Mouse (Mus musculus): Measurements from ENCODE around the gene Onecut3. TPM values are rescaled to one million over a fixed set of nuclear protein-coding genes. Genes with fewer than 3 reads are reported as not detected.

The Onecut3 gene
- total RNA-seq (2022) = not detected

- DNase-seq = no peak
Observed at GRCm38 (mm10) chr10:80494732-80495131, at the start of gene Onecut3. Gene Onecut3 (plus strand): TSS chr10:80494835.

GRCm38 (mm10) chr10:80445052-80445451, 49.6 kb upstream of the Onecut3 start:
- DNase-seq = no peak

GRCm38 (mm10) chr10:80445898-80446601, 48.6 kb upstream of the Onecut3 start:
- peak; percentile 55 for DNase-seq

- DNase-seq = no peak
Observed at GRCm38 (mm10) chr10:80450599-80450998, 44.0 kb upstream of the Onecut3 start.

- no peak for DNase-seq
Observed at GRCm38 (mm10) chr10:80453601-80454000, 41.0 kb upstream of the Onecut3 start.

- no peak for DNase-seq
Observed at GRCm38 (mm10) chr10:80454781-80455180, 39.9 kb upstream of the Onecut3 start.

GRCm38 (mm10) chr10:80455697-80456096, 38.9 kb upstream of the Onecut3 start:
- no peak for DNase-seq

- no peak for DNase-seq
Observed at GRCm38 (mm10) chr10:80459236-80459635, 35.4 kb upstream of the Onecut3 start.

GRCm38 (mm10) chr10:80459671-80460070, 35.0 kb upstream of the Onecut3 start:
- no peak for DNase-seq

- no peak for DNase-seq
Observed at GRCm38 (mm10) chr10:80460324-80460723, 34.3 kb upstream of the Onecut3 start.

GRCm38 (mm10) chr10:80461346-80461745, 33.3 kb upstream of the Onecut3 start:
- no peak for DNase-seq

GRCm38 (mm10) chr10:80464381-80465035, 30.1 kb upstream of the Onecut3 start:
- DNase-seq = no peak

- no peak for DNase-seq
Observed at GRCm38 (mm10) chr10:80465066-80465465, 29.6 kb upstream of the Onecut3 start.

- DNase-seq = peak; percentile 72
Observed at GRCm38 (mm10) chr10:80475290-80475959, 19.2 kb upstream of the Onecut3 start.

GRCm38 (mm10) chr10:80478531-80478930, 16.1 kb upstream of the Onecut3 start:
- no peak for DNase-seq

GRCm38 (mm10) chr10:80481002-80481401, 13.6 kb upstream of the Onecut3 start:
- DNase-seq = no peak

- no peak for DNase-seq
Observed at GRCm38 (mm10) chr10:80486862-80487379, 7.7 kb upstream of the Onecut3 start.

- peak; percentile 21 for DNase-seq
Observed at GRCm38 (mm10) chr10:80490051-80490450, 4.6 kb upstream of the Onecut3 start.

GRCm38 (mm10) chr10:80495901-80496300, 1.3 kb downstream of the Onecut3 start:
- DNase-seq = no peak

GRCm38 (mm10) chr10:80496421-80496820, 1.8 kb downstream of the Onecut3 start:
- DNase-seq = no peak

- DNase-seq = no peak
Observed at GRCm38 (mm10) chr10:80502291-80502690, 7.7 kb downstream of the Onecut3 start.

- DNase-seq = no peak
Observed at GRCm38 (mm10) chr10:80502819-80503314, 8.2 kb downstream of the Onecut3 start.

GRCm38 (mm10) chr10:80503599-80504220, 9.1 kb downstream of the Onecut3 start:
- DNase-seq = no peak

All from adrenal gland, adult 8-10 months (tissue).